Mouse (Mus musculus): ENCODE measurements around the gene Flnb. TPM values are rescaled to one million over a fixed set of nuclear protein-coding genes. Genes with fewer than 3 reads are reported as not detected.

Flnb gene
- polyA plus RNA-seq, 1 experiment = 54.5 TPM

Other genes with a start within 250 kb of the Flnb start
- not detected for gene Gm3558, start 249.4 kb upstream of the Flnb start, polyA plus RNA-seq (2012; fragmentation: generic; extraction: Trizol)
- not detected for gene Gm10338, start 222.4 kb upstream of the Flnb start, polyA plus RNA-seq (2012; fragmentation: generic; extraction: Trizol)
- not detected for gene Gm10128, start 174.0 kb upstream of the Flnb start, polyA plus RNA-seq (2012; fragmentation: generic; extraction: Trizol)
- not detected for gene Gm26661, start 26.4 kb upstream of the Flnb start, polyA plus RNA-seq (2012; fragmentation: generic; extraction: Trizol)
- not detected for gene Gm45521, start 139.3 kb downstream of the Flnb start, polyA plus RNA-seq (2012; fragmentation: generic; extraction: Trizol)
- 0.86 TPM for gene Dnase1l3, start 176.6 kb downstream of the Flnb start, polyA plus RNA-seq (2012; fragmentation: generic; extraction: Trizol)
- gene Abhd6, start 184.9 kb downstream of the Flnb start, polyA plus RNA-seq (2012; fragmentation: generic; extraction: Trizol) = 10.5 TPM